Mouse (Mus musculus) heart, embryonic 11.5 days (tissue): ENCODE data around the gene Phf12. TPM values are rescaled to one million over a fixed set of nuclear protein-coding genes. Genes with fewer than 3 reads are reported as not detected.

Experiments used
- ATAC-seq: fragments of 200-750 bp; cut with Nextera tagmentation; replicated peaks from 2 replicates; pipeline ENCODE4 v1.8.0; 2017; ENCODE audit warnings: moderate library complexity; ENCODE audit not compliant: insufficient number of reproducible peaks, low FRiP score, low TSS enrichment
- H3K27ac ChIP-seq: fragments of 300-500 bp; sonication (generic); 2 replicates; pipeline ENCODE4 v1.5.1; 2014; ENCODE audit warnings: mild to moderate bottlenecking, low read depth, low read length
- H3K27me3 ChIP-seq: fragments of 300-500 bp; sonication (generic); 2 replicates; pipeline ENCODE4 v1.6.1; 2014; ENCODE audit warnings: mild to moderate bottlenecking, low read length, mixed read lengths; ENCODE audit not compliant: control insufficient read depth, insufficient read depth
- H3K36me3 ChIP-seq: fragments of 300-500 bp; sonication (generic); 2 replicates; pipeline ENCODE4 v1.6.1; 2014; ENCODE audit warnings: mild to moderate bottlenecking, low read length, moderate library complexity, mixed read lengths; ENCODE audit not compliant: control insufficient read depth, insufficient read depth
- H3K4me1 ChIP-seq: fragments of 300-500 bp; sonication (generic); 2 replicates; pipeline ENCODE4 v1.6.1; 2014; ENCODE audit warnings: low read length; ENCODE audit not compliant: control insufficient read depth, insufficient read depth
- H3K4me2 ChIP-seq: fragments of 300-500 bp; sonication (generic); 2 replicates; pipeline ENCODE4 v1.6.1; 2014; ENCODE audit warnings: mild to moderate bottlenecking, moderate library complexity
- H3K4me3 ChIP-seq: fragments of 300-500 bp; sonication (generic); 2 replicates; pipeline ENCODE4 v1.5.1; 2014; ENCODE audit warnings: low read depth, low read length
- H3K9ac ChIP-seq: fragments of 300-500 bp; sonication (generic); 2 replicates; pipeline ENCODE4 v1.6.1; 2014; ENCODE audit warnings: mild to moderate bottlenecking, low read depth, low read length, moderate library complexity
- H3K9me3 ChIP-seq: fragments of 300-500 bp; sonication (generic); replicated peaks from 2 replicates; pipeline ENCODE4 v1.6.1; 2016; ENCODE audit warnings: low read length; ENCODE audit not compliant: control insufficient read depth
- WGBS: fragments of 180-500 bp; shearing (Covaris S2); extraction: QIAGEN DNeasy Blood & Tissue Kit; methylation state at CpG from one replicate; pipeline ENCODE4 v1.1.7; 2014; ENCODE audit not compliant: insufficient replicate concordance; 5-methylcytosine and 5-hydroxymethylcytosine counted together
- polyA plus RNA-seq: library from polyadenylated mRNA; unstranded; fragments of >200 nt; fragmentation: Nextera tagmentation; extraction: Ambion mirVana; gene quantifications from 2 replicates; pipeline ENCODE4 v1.2.1, GENCODE M21; 2014

Phf12 gene
- polyA plus RNA-seq, 1 experiment from 2014 or later: 14.2 TPM

GRCm38 (mm10) chr11:78067566-78067965 lies 85.0 kb downstream of the Phf12 start:
- H3K4me2 ChIP-seq: no peak overlapping the region
- H3K4me3 ChIP-seq: no peak overlapping the region
- H3K9ac ChIP-seq: no peak overlapping the region
- ATAC-seq: no peak
- no peaks in the 10 kb centered on the region for H3K9me3 ChIP-seq
- H3K27me3 ChIP-seq: no peaks in the 10 kb centered on the region
- WGBS: 69% methylated on average over 5 of the region's 5 CpGs
- peak overlapping the region; percentile 32; the same call in 1 of the 2 replicates for H3K27ac ChIP-seq
- H3K36me3 ChIP-seq: no peaks in the 10 kb centered on the region
- peaks cover 3% of the 10 kb centered on the region; the same call in 1 of the 2 replicates for H3K4me1 ChIP-seq

DNA sequence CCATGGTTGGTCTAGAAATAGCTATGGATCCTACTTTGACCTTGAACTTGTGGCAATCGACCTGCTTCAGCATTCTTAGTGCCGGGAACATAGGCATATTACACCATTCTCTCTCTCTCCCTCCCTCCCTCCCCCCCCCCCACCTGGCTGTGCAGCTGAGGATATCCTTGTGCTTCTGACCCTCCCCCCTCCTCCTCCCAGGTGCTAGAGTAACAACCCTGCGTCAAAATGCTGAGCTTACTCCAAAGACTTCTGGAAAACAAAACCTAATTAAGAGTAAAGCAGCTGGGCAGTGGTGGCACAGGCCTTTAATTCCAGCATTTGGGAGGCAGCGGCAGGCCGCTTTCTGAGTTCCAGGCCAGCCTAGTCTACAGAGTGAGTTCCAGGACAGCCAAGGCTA lies 86.6 kb downstream of the Phf12 start:
- ATAC-seq: no peak
- H3K4me2 ChIP-seq: peak overlapping the region; percentile 19; the same call in 1 of the 2 replicates
- H3K36me3 ChIP-seq: peaks cover 3% of the 10 kb centered on the region; the same call in 1 of the 2 replicates
- H3K4me1 ChIP-seq: peaks cover 3% of the 10 kb centered on the region; the same call in 1 of the 2 replicates
- no peaks in the 10 kb centered on the region for H3K27me3 ChIP-seq
- no peak overlapping the region for H3K4me3 ChIP-seq
- H3K9ac ChIP-seq: peak overlapping the region; percentile 56; the same call in 1 of the 2 replicates
- 59% methylated on average over 5 of the region's 5 CpGs for WGBS
- H3K9me3 ChIP-seq: no peaks in the 10 kb centered on the region
- peak overlapping the region; percentile 82 for H3K27ac ChIP-seq

- H3K4me2 ChIP-seq: peak overlapping the region; percentile 27
- H3K9ac ChIP-seq: peak overlapping the region; percentile 56; the same call in 1 of the 2 replicates
- H3K27ac ChIP-seq: peak overlapping the region; percentile 82
- H3K9me3 ChIP-seq: no peaks in the 10 kb centered on the region
- no peak overlapping the region for H3K4me3 ChIP-seq
- 34% methylated on average over 6 of the region's 6 CpGs for WGBS
- no peaks in the 10 kb centered on the region for H3K27me3 ChIP-seq
- ATAC-seq: peak; percentile 86
- peaks cover 7% of the 10 kb centered on the region for H3K36me3 ChIP-seq
- H3K4me1 ChIP-seq: peaks cover 3% of the 10 kb centered on the region; the same call in 1 of the 2 replicates
Measured at GRCm38 (mm10) chr11:78069646-78070045, 87.1 kb downstream of the Phf12 start.

- peak overlapping the region; percentile 56 for H3K4me2 ChIP-seq
- H3K4me3 ChIP-seq: peak overlapping the region; percentile 21
- 73% methylated on average over 5 of the region's 5 CpGs for WGBS
- no peaks in the 10 kb centered on the region for H3K9me3 ChIP-seq
- peak overlapping the region; percentile 89 for H3K27ac ChIP-seq
- peaks cover 3% of the 10 kb centered on the region; the same call in 1 of the 2 replicates for H3K4me1 ChIP-seq
- no peak for ATAC-seq
- no peaks in the 10 kb centered on the region for H3K27me3 ChIP-seq
- H3K36me3 ChIP-seq: peaks cover 14% of the 10 kb centered on the region
- peak overlapping the region; percentile 66; the same call in 1 of the 2 replicates for H3K9ac ChIP-seq
Measured at GRCm38 (mm10) chr11:78071938-78072337, 89.4 kb downstream of the Phf12 start.

GRCm38 (mm10) chr11:78072425-78073130 lies 90.0 kb downstream of the Phf12 start:
- H3K9me3 ChIP-seq: no peaks in the 10 kb centered on the region
- peak overlapping the region; percentile 56 for H3K4me2 ChIP-seq
- H3K9ac ChIP-seq: peak overlapping the region; percentile 69
- peaks cover 15% of the 10 kb centered on the region for H3K36me3 ChIP-seq
- peak; percentile 33 for ATAC-seq
- peak overlapping the region; percentile 38 for H3K4me3 ChIP-seq
- no peaks in the 10 kb centered on the region for H3K27me3 ChIP-seq
- peaks cover 3% of the 10 kb centered on the region; the same call in 1 of the 2 replicates for H3K4me1 ChIP-seq
- peak overlapping the region; percentile 89 for H3K27ac ChIP-seq
- 21% methylated on average over 6 of the region's 6 CpGs for WGBS

DNA sequence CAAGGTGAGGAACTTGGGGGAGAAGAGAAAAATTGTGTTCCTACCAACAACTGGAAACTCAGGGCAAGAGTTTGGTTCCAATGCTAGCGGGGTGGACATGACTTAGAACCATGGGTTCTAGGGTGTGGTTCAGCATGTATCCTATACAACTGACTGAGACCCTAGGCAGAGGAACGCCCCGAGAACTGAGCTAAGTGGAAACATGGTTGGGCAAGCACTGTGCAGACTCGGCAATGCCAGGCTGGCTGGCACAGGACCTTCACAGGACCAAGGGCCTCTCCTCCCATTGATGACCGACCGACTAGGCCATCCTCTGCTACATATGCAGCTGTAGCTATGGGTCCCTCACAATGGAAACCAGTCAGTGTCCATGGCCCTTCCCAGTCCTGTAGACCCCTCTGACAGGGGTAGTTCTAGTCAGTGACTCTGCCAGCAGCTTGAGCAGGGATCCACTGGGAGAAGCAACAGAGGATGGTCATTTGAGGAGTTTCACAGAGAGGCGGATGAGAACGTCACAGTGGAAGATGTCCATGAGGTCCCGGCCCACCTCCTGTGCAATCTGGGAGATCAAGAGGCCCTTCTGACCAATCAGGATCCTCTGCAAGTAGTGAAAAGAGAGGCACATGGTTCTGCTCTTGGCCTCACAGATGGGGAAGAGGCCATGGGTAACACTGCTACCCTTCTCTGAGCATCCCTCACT lies 91.2 kb downstream of the Phf12 start:
- WGBS: 84% methylated on average over 9 of the region's 9 CpGs
- peak overlapping the region; percentile 89 for H3K27ac ChIP-seq

GRCm38 (mm10) chr11:78074277-78074652 lies 91.7 kb downstream of the Phf12 start:
- Histone ChIP-seq H3K4me3 (peak overlapping the region; percentile 38), H3K36me3 (peaks cover 15% of the 10 kb centered on the region), H3K4me2 (peak overlapping the region; percentile 45), H3K27me3 (no peaks in the 10 kb centered on the region), H3K9me3 (no peaks in the 10 kb centered on the region), H3K9ac (peak overlapping the region; percentile 46; the same call in 1 of the 2 replicates), H3K4me1 (0 out of 2 replicates have a peak, but pooled peaks cover 8% of the 10 kb centered on the region), H3K27ac (peak overlapping the region; percentile 89)
- WGBS: 79% methylated on average over 2 of the region's 2 CpGs
- ATAC-seq: 0 out of 2 replicates have a peak, but pooled peaks have one; percentile 6

More for the DNA sequence above, 91.2 kb downstream of the Phf12 start:
- Histone ChIP-seq H3K9me3 (no peaks in the 10 kb centered on the region), H3K9ac (peak overlapping the region; percentile 12; the same call in 1 of the 2 replicates), H3K4me2 (peak overlapping the region; percentile 45), H3K27me3 (no peaks in the 10 kb centered on the region), H3K4me1 (peaks cover 3% of the 10 kb centered on the region; the same call in 1 of the 2 replicates), H3K4me3 (peak overlapping the region; percentile 38), H3K36me3 (peaks cover 15% of the 10 kb centered on the region)
- peak; percentile 50 for ATAC-seq

DNA sequence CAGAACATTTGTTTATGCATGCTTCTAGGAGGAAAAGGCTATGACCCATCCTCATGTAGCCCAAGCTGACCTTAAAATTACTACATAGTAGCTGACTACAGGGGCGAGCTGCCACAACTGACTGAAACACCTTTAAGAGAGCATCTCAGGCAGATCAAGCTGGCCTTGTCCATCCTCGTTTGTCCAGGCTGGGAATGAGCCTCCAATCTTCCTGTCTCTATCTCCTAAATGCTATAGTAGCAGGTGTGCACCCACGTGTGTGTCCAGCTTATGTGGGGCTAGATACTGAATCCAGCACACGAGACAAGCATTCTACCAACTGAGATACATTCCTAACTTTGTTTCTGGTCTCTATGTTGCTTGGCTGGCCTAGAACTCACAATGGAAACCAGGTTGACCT lies 92.1 kb downstream of the Phf12 start:
- H3K9ac ChIP-seq: peak overlapping the region; percentile 46; the same call in 1 of the 2 replicates
- H3K4me1 ChIP-seq: 0 out of 2 replicates have a peak, but pooled peaks cover 6% of the 10 kb centered on the region
- H3K9me3 ChIP-seq: no peaks in the 10 kb centered on the region
- H3K4me3 ChIP-seq: peak overlapping the region; percentile 38
- peaks cover 15% of the 10 kb centered on the region for H3K36me3 ChIP-seq
- peak overlapping the region; percentile 89 for H3K27ac ChIP-seq
- WGBS: 71% methylated on average over 4 of the region's 4 CpGs
- H3K27me3 ChIP-seq: no peaks in the 10 kb centered on the region
- no peak for ATAC-seq
- H3K4me2 ChIP-seq: peak overlapping the region; percentile 45
